Mouse (Mus musculus) forebrain, embryonic 13.5 days (tissue): ENCODE measurements around the gene AI854703. TPM values are rescaled to one million over a fixed set of nuclear protein-coding genes. Genes with fewer than 3 reads are reported as not detected.

ENCODE experiments used
- ATAC-seq: fragments of 200-750 bp; cut with Nextera tagmentation; 2 replicates; pipeline ENCODE4 v1.8.0; 2017
- H3K27ac ChIP-seq: fragments of 300-500 bp; sonication (generic); 2 replicates; pipeline ENCODE4 v1.5.1; 2015; ENCODE audit warnings: inconsistent platforms, mild to moderate bottlenecking, moderate library complexity
- H3K27me3 ChIP-seq: fragments of 300-500 bp; sonication (generic); 2 replicates; pipeline ENCODE4 v1.6.1; 2015; ENCODE audit warnings: mild to moderate bottlenecking, inconsistent platforms
- H3K36me3 ChIP-seq: fragments of 300-500 bp; sonication (generic); 2 replicates; pipeline ENCODE4 v1.6.1; 2015; ENCODE audit warnings: mild to moderate bottlenecking, inconsistent platforms; ENCODE audit not compliant: poor library complexity, severe bottlenecking
- H3K4me1 ChIP-seq: fragments of 300-500 bp; sonication (generic); 2 replicates; pipeline ENCODE4 v1.6.1; 2015; ENCODE audit warnings: inconsistent platforms
- H3K4me2 ChIP-seq: fragments of 300-500 bp; sonication (generic); 2 replicates; pipeline ENCODE4 v1.6.1; 2015; ENCODE audit warnings: inconsistent platforms, mild to moderate bottlenecking, moderate library complexity
- H3K4me3 ChIP-seq: fragments of 300-500 bp; sonication (generic); 2 replicates; pipeline ENCODE4 v1.5.1; 2015; ENCODE audit warnings: mild to moderate bottlenecking, inconsistent platforms
- H3K9ac ChIP-seq: fragments of 300-500 bp; sonication (generic); 2 replicates; pipeline ENCODE4 v1.6.1; 2015; ENCODE audit warnings: mild to moderate bottlenecking, inconsistent platforms
- H3K9me3 ChIP-seq: fragments of 300-500 bp; sonication (generic); replicated peaks from 2 replicates; pipeline ENCODE4 v1.6.1; 2016; ENCODE audit warnings: inconsistent platforms
- WGBS: fragments of 180-500 bp; shearing (Covaris S2); methylation state at CpG from one replicate; pipeline ENCODE4 v1.1.7; 2015; 5-methylcytosine and 5-hydroxymethylcytosine counted together
- polyA plus RNA-seq: library from polyadenylated mRNA; unstranded; fragments of >200 nt; fragmentation: Nextera tagmentation; extraction: Ambion mirVana; gene quantifications from 2 replicates; pipeline ENCODE4 v1.2.1, GENCODE M21; 2015

Gene AI854703
- polyA plus RNA-seq, result 3.1 and 5.4 TPM in 2 replicates

DNA sequence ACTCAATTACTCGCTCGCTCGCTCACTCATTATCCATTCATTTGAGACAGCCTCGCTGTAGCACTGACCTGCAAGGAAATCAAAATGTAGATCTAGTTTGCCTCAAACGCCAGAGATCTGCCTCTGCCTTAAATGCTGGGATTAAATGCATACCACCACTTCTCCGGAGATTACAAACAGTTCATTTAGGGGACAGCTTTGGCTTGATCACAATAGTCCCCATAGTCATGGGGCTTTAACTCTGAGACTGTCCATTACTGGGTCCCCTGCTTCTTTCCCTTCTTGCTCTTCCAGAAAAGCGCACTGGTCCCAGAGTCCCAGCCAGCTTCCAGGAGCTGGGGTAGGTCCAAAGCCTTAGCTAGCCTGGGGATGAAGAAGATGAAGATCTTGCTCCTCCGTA lies at the start of gene AI854703:
Gene AI854703 (plus strand): TSS at position 301 of the 400 bp plus-strand sequence.
- H3K9me3 ChIP-seq, result no peaks in the 10 kb centered on the region
- H3K4me1 ChIP-seq, result peaks cover 20% of the 10 kb centered on the region
- no peak within 1 kb of the TSS for H3K27ac ChIP-seq
- peak within 1 kb of the TSS; percentile 64 for H3K9ac ChIP-seq
- peak within 1 kb of the TSS; percentile 77 for H3K4me2 ChIP-seq
- peak within 1 kb of the TSS; percentile 46 for H3K4me3 ChIP-seq
- H3K27me3 ChIP-seq, result peaks cover 50% of the 10 kb centered on the region
- ATAC-seq, result no peak
- peaks cover 7% of the 10 kb centered on the region; the same call in 1 of the 2 replicates for H3K36me3 ChIP-seq
- WGBS, result 24% methylated on average over 8 of the region's 8 CpGs

DNA sequence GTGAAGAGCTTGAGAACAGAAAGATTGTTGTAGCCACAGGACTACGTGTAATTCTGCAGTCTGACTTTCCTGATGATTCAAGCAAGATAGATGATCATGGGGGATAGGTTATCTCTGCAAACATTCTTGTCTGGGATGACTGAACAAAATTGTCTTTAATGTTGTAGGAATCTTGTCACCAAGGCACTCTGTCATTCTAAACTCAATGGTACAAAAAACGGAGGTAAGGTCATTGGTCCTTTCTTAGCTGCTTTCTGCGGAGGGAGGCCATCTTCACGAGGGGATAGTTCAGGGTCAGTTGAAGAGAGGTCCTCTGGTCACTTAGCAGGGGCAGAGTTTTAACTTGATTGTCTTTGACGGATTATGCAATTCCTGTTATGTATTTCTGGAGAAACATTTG lies 47.8 kb upstream of the AI854703 start:
- 76% methylated on average over 5 of the region's 5 CpGs for WGBS
- Histone ChIP-seq H3K4me1 (no peaks in the 10 kb centered on the region), H3K27me3 (no peaks in the 10 kb centered on the region), H3K9ac (no peak overlapping the region), H3K9me3 (no peaks in the 10 kb centered on the region), H3K36me3 (no peaks in the 10 kb centered on the region), H3K4me2 (no peak overlapping the region), H3K4me3 (no peak overlapping the region), H3K27ac (no peak overlapping the region)
- no peak for ATAC-seq

DNA sequence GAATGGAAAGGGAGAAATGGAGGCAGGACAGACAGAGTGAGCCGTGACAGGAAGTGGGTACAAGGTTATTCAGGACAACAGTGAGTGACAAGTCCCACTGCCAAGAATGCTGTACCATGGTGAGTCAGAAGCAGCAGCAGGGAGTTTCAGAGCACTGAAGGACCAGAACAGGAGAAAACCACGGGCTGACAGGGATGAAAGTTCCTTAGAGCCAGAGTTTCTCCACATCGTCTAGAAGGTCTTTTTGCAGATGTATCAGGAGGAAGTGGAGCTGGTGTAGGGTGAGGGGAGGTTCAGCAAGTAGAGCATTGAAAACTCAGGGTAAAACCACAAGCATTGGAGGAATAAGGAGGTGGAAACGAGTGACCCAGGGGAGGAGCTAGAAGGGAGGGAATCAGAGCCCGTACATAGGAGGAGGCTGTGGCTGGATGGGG lies 47.3 kb upstream of the AI854703 start:
- Histone ChIP-seq H3K9me3 (no peaks in the 10 kb centered on the region), H3K27me3 (no peaks in the 10 kb centered on the region), H3K4me1 (no peaks in the 10 kb centered on the region), H3K4me2 (no peak overlapping the region), H3K27ac (no peak overlapping the region), H3K36me3 (no peaks in the 10 kb centered on the region), H3K4me3 (no peak overlapping the region), H3K9ac (no peak overlapping the region)
- ATAC-seq, result no peak
- WGBS, result 46% methylated on average over 5 of the region's 5 CpGs

DNA sequence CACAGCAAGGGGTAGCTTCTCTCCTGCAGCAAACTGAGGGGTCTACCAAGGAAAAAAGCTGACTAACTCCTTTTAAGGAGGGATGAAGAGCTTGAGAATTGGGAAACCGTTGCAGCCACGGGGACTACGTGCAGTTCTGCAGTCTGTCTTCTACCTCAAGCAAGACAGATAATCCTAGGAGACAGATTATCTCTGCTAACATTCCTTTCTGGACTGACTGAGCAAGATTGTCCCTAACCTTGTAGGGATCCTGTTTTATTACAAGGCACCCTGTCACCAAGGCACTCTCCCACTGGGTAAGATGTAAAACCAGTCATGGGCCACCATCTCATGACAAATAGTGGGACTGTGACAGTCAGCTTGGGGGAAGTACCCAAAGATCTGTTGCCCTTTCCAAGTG lies 45.3 kb upstream of the AI854703 start:
- Histone ChIP-seq H3K4me2 (no peak overlapping the region), H3K36me3 (no peaks in the 10 kb centered on the region), H3K4me1 (no peaks in the 10 kb centered on the region), H3K9me3 (no peaks in the 10 kb centered on the region), H3K27ac (no peak overlapping the region), H3K9ac (no peak overlapping the region), H3K27me3 (no peaks in the 10 kb centered on the region), H3K4me3 (no peak overlapping the region)
- ATAC-seq, result no peak
- WGBS, result 27% methylated on average over 3 of the region's 3 CpGs

DNA sequence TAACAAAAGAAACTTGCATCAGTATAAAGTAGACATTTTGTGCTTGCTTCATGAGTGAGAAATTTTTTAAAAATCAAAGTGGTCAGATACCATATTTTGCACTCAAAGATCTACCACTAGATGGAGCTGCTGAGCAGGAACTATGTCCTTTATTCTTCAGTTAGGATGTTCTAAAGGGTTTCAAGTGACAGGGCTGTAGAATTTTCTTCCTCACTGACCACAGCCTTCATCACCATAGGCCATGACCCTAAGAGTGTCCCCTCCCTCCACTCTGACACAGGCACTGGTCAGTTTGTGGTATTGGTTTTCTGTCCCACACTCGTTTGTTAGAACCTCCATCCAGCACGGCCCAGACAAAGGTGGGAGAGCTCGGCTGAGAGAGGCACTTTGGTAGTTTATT lies 44.5 kb upstream of the AI854703 start:
- Histone ChIP-seq H3K4me2 (no peak overlapping the region), H3K27ac (no peak overlapping the region), H3K4me3 (no peak overlapping the region), H3K36me3 (no peaks in the 10 kb centered on the region), H3K4me1 (no peaks in the 10 kb centered on the region), H3K9ac (no peak overlapping the region), H3K9me3 (no peaks in the 10 kb centered on the region), H3K27me3 (no peaks in the 10 kb centered on the region)
- ATAC-seq, result 0 out of 2 replicates have a peak, but pooled peaks have one; percentile 13
- WGBS, result 75% methylated on average over 3 of the region's 3 CpGs

DNA sequence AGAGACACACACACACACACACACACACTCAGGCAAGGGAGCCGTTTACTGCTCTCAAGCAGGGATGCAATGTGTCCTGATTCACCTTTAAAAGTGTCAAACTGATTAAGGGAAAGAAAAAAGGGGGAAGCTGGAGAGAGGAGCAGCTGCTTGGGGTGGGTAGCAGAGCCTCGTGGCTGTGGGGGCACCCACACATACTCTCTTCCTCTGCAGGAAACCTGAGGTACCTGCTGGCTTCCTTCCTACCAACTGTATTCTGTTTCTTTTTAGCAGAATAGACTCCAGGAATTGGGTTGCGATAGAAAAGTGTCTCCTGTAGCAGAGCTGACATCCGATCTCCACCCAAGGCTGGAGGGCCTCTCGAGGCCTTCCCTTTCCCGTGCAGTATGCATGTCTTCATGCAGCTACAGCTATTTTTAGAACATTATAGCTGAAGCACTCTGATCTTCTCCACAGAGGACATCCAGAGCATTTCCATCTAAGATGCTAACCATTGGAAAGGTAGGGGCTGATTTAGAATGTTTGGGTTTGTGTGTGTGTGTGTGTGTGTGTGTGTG lies 37.3 kb upstream of the AI854703 start, which contains the start of gene Gm45021:
Gene Gm45021 (plus strand): TSS at position 417 of the 557 bp plus-strand sequence.
- H3K4me1 ChIP-seq, result peaks cover 7% of the 10 kb centered on the region; the same call in 1 of the 2 replicates
- H3K36me3 ChIP-seq, result no peaks in the 10 kb centered on the region
- no peaks in the 10 kb centered on the region for H3K9me3 ChIP-seq
- no peak within 1 kb of the TSS for H3K4me3 ChIP-seq
- WGBS, result 76% methylated on average over 6 of the region's 6 CpGs
- H3K4me2 ChIP-seq, result no peak within 1 kb of the TSS
- no peak within 1 kb of the TSS for H3K9ac ChIP-seq
- no peak for ATAC-seq
- no peak within 1 kb of the TSS for H3K27ac ChIP-seq
- no peaks in the 10 kb centered on the region for H3K27me3 ChIP-seq

DNA sequence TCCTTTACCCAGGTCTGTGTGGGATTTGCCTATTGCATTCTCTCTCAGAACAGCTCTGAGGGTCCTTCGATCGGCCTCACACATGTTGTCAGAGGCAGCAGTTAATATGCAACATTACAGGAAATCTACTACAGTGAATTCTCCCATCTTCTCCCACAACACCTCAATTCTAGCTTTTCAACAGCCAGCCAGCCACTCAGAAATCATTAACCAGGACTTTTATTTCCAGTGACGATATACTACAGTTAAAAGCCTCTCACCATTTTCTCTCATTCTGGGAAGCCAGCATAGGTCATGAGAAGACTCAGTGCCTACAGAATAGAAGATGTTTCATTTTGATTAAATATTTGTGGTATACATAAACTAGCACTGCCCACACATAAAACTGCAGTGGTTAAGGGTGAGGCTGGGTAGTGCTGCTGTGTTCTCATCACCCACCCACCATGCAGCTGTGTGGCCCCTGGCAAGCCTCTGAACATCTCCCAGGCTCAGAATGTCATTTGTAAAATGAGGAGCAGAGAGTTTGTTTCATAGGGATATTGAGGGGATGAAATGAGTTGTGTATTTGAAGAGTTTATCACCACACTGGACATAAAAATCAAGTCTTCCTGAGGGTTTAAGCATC lies 35.2 kb upstream of the AI854703 start:
- Histone ChIP-seq H3K4me2 (no peak overlapping the region), H3K36me3 (peaks cover 13% of the 10 kb centered on the region), H3K9ac (no peak overlapping the region), H3K4me1 (peaks cover 18% of the 10 kb centered on the region), H3K27me3 (no peaks in the 10 kb centered on the region), H3K27ac (no peak overlapping the region), H3K9me3 (peaks cover 6% of the 10 kb centered on the region), H3K4me3 (no peak overlapping the region)
- no peak for ATAC-seq
- 86% methylated on average over 3 of the region's 3 CpGs for WGBS

DNA sequence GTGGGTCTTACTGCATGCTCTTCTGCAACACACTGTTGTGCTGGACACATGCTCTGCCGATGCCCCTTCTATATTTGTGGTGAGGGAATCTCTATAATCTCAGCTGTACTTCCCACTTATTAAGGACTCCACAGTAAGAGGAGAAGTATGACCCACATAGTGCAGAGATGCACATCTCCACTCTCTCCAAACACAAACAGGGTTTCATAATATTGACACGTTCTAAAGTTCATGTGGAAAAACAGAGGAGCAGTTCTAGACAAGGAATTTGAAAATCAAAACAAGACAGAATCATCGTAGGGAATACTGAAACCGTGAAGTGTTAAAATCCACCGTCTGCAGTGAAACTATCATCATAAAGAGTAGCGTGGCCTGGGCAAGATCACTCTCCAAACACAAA lies 34.7 kb upstream of the AI854703 start:
- peaks cover 18% of the 10 kb centered on the region for H3K36me3 ChIP-seq
- ATAC-seq, result no peak

DNA sequence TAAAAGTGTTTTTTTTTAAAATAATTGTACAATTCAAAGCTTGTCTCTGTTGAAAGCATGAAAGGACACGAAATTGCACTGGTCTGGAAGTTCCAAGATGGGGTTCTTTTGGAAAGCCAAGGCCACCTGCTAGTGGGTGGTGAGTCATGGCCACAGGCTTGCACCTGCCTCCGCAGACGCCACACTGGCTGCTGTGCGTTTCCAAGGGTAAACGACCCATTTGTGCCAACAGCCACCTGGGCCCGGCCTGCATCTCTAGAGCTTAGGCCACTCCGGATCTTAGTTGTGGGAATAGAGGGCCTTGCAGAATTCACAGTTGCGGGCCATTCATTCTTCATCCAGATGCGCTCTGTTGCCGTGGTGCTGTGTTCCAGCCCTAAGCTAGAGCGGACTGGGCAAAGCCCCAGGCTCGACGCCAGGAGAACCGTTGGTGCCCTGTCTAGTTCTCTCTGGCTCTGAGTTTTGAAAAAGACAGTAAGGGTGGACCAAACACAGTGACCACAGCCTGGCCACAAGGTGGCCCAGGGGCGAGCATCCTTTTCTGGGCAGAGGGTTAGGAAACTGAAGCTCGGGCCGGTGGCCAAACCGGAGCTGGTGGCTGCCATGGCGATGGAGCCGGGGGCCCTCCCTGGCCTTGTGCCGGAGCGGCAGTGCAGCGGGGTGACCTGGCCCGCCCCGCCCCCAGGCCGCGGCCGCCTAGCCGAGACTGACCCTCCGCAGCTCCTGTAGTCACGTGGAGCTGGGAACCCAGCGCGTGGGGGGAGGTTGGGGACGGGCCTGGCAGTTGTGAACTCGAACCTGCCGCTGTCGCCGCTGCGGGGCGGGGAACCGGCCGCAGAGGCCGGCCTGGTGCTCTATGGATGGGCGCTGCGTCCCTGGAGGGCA lies 33.2 kb upstream of the AI854703 start, which contains the start of the genes Repin1 and Gm44965:
Gene Repin1 (plus strand): TSS at position 726 of the 885 bp plus-strand sequence.
Gene Gm44965 (plus strand): TSS at position 784 of the 885 bp plus-strand sequence.
- Histone ChIP-seq H3K4me1 (peaks cover 18% of the 10 kb centered on the region), H3K9me3 (peaks cover 25% of the 10 kb centered on the region), H3K4me2 (peak within 1 kb of the TSS; percentile 75), H3K36me3 (peaks cover 34% of the 10 kb centered on the region), H3K27ac (peak within 1 kb of the TSS; percentile 89), H3K27me3 (no peaks in the 10 kb centered on the region), H3K9ac (peak within 1 kb of the TSS; percentile 84), H3K4me3 (peak within 1 kb of the TSS; percentile 70)
- ATAC-seq, result peak; percentile 93
- 4% methylated on average over 45 of the region's 45 CpGs for WGBS

More for the DNA sequence above, 34.7 kb upstream of the AI854703 start:
- Histone ChIP-seq H3K4me2 (no peak overlapping the region), H3K4me1 (peaks cover 18% of the 10 kb centered on the region), H3K9me3 (peaks cover 11% of the 10 kb centered on the region), H3K27me3 (no peaks in the 10 kb centered on the region), H3K27ac (no peak overlapping the region), H3K4me3 (no peak overlapping the region), H3K9ac (no peak overlapping the region)
- 93% methylated on average over 6 of the region's 6 CpGs for WGBS

DNA sequence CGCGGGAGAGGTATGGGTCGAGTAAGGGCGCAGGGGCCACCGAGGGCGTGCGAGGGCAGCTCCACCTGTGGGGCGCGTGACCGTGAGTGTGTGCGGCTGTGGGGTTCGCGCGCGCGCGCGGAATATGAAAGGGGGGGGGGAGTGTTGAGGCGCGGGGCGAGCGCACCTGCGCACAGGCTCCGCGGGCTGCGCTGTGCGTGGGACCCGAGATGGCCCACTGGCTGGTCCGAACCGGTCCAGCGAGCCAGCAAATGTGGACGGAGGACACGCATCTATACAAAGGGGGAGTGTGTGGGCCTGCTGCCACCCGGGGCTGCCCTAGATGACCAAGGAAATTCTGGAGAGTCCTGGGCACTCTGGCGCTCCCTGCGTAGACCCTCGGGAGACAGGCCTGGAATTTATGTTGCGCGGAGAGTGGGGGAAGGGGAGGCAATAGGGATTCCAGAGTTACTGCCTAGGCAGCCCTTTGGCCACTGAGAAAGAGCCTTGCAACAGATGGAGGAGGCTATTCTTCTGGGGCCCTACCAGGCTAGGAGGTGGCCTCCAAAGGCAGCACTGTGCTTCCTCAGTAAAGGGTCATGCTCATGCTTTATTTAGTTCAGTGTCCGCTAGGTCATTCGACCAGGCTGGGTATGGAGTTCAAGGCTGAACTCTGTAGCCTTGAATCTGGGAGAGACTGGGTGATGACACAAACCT lies 32.4 kb upstream of the AI854703 start:
- ATAC-seq, result peak; percentile 70
- H3K4me3 ChIP-seq, result peak overlapping the region; percentile 70
- peaks cover 25% of the 10 kb centered on the region for H3K9me3 ChIP-seq
- no peaks in the 10 kb centered on the region for H3K27me3 ChIP-seq
- peaks cover 42% of the 10 kb centered on the region for H3K36me3 ChIP-seq
- WGBS, result 3% methylated on average over 31 of the region's 41 CpGs
- peaks cover 18% of the 10 kb centered on the region for H3K4me1 ChIP-seq
- peak overlapping the region; percentile 75 for H3K4me2 ChIP-seq
- peak overlapping the region; percentile 89 for H3K27ac ChIP-seq
- H3K9ac ChIP-seq, result peak overlapping the region; percentile 84

DNA sequence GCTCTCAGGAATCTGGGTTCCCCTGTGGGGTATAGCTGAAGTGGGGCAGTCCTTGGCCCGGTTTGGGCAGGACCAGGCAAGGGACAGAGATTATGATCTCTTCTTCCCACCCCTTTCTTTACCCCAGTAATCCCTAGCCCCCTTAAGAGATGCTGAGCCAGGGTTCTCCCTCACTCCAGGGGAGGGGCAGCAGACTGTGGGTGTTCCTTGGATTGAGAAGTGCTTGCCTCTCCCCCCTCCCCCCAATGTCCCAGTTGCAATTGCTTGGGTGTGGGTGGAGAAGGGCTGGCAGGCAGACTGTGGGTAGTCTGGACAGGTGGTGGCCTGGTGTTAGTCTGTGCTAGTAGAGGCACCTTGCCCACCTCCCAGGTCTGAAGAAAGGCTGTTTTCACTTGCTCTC lies 31.3 kb upstream of the AI854703 start:
- no peaks in the 10 kb centered on the region for H3K27me3 ChIP-seq
- peak overlapping the region; percentile 70 for H3K4me3 ChIP-seq
- no peak overlapping the region for H3K27ac ChIP-seq
- peak overlapping the region; percentile 84; the same call in 1 of the 2 replicates for H3K9ac ChIP-seq
- 44% methylated on average over 1 of the region's 1 CpGs for WGBS
- peaks cover 18% of the 10 kb centered on the region for H3K4me1 ChIP-seq
- peaks cover 51% of the 10 kb centered on the region for H3K36me3 ChIP-seq
- peak overlapping the region; percentile 75 for H3K4me2 ChIP-seq
- H3K9me3 ChIP-seq, result peaks cover 25% of the 10 kb centered on the region
- ATAC-seq, result no peak
